Mouse (Mus musculus) spleen, postnatal 14 days (tissue): ENCODE measurements around the gene Col23a1.

Experiments used
- DNase-seq, 2 experiments: peaks; one replicate each; pipeline ENCODE4 v3.0.0; 2021 to 2022; ENCODE audit warnings: low spot score in 2 of 2

The Col23a1 gene

DNA sequence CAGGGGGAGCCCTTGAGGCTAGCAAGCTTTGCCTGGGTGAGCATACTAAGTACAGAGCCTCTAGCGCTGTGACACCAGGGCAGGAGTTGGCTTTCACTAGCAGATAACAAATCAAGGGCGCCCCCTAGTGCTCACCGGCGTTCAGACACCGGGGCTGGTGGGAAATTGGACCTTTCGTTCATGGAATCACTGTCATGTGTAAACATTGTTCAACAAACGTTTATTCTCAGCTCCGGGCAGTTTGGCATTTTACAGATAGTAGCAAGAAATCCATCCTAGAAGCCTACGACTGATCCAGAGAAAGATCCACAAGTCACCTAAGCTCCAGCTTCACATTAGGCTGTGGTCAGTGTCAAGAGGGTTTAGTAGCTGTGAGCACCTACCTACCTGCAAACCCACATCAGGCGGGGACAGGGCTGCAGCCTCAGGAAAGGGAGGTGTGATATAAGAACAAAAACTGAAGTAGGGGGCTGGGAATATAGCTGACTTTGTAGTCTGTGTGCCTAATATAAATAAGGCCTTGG lies 250.1 kb downstream of the Col23a1 start:
- DNase-seq: peak; percentile 82 to 94

DNA sequence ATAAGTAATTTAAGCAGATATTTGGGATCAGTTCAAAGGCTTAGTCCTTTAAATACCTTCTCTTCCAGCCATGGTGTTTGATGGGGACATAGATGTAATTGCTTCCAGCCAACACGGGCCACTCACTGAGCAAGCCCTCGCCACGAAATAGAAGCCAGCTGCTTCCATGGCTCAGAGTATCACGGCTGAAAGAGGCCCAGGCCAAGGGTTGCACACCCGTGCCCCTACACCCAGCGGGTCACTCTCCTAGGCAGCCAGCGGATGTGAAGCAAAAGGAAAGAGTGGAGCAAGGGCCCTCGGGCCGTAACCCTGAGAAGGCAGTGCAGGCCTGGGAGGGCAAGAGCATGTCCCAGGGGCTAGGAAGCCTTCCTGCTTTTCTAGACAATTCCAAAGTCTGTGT lies 252.7 kb downstream of the Col23a1 start:
- DNase-seq: no peak

DNA sequence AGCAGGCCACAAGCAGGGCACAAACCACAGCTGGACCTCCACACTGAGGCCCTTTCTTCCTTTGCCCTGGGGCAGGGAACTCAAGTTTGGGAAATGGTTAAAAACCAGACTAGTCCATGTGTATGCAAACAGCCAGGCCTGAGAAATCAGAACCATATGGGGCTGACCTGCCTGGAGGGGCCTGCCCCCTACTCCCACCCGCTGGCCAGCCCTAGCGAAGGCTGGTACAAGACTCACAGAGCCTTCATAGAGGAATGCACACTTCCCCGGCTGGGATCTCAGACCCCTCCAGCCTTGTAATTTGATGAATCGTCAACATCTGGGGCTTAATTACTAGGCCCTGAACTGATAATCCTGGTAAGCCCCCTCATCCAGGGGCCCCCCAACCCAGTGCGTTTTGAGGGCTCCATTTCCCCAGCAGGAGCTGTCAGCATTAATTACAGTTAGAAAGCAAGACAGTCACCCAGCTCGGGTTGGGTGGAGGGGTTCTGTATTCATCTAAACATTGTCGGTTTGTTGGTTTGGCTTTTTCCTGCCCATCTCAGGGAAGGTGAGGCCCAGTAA lies 253.8 kb downstream of the Col23a1 start:
- no peak for DNase-seq

DNA sequence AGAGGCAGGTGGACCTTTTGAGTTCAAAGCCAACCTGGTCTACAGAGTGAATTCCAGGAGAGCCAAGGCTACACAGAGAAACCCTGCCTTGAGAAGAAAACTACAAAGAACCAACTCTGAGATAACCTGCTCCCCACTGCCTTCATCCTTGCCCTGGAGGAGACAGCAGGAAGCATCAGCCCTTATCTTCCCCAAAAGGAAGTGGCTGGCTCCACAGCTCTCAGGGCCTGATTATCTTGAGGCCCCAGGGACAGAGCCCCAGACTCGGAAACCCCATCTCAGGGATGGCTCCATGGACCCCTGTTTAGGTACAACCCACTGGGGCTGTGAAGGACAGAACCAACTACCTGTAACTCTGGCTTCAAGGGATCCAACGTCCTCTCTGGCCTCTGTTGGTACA lies 254.7 kb downstream of the Col23a1 start:
- DNase-seq: no peak

DNA sequence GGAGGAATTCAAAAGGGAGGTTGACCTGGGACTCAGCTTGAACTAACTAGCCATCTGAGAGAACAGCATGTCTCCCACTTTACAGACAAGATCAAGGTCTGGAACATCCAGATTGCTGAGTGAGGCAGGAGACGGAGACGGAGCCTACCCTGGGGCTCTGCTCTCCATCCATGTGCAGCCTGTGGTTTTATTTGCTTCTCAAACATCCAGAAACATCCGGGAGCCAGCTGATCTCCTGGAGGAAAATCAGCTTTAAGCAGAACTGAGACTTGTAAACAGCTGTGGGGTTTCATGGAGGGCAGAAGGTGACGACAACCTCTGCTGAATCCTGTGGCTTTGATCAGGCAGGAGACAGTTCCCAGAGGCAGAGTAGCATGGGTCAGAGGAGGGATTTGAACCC lies 256.1 kb downstream of the Col23a1 start:
- DNase-seq: no peak

DNA sequence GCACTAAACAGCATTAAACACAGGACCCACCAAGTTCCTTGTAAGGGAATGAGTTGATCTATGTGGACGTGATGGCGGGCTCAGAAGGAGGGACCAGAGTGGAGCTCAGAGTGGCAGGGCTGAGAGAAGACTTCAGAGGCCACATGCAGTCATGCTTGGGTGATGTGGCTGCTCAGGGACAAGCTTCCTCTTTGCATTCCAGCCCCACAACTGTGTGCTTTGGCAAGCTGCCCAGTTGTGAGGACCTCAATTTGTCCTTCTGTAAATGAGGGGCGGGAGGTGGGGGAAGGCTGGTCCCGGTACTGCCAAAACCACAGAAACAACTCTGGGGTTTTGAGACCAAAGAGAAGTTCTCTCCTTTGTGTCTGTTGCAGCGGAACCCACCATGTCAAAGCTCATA lies 261.5 kb downstream of the Col23a1 start:
- DNase-seq: peak in 1 of 2 experiments; percentile 9

DNA sequence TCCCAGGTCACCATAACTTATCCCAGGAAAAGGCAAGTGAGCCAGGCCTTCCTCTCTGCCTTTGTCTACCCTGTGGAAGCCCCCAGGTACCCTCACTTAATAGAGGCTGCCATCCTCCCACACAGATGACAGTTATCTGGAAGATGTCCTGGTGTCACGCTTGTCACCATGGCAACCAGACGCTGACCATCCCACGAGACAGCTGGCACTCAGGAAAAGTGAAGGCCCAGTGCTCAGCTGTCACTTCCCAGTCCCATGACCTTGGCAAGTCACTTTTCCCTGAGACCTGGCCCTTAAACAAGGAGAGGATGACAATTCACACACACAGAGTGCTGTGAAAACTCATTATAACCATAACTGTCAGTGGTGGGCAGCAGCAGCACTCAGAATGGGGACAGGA lies 262.4 kb downstream of the Col23a1 start:
- no peak for DNase-seq

DNA sequence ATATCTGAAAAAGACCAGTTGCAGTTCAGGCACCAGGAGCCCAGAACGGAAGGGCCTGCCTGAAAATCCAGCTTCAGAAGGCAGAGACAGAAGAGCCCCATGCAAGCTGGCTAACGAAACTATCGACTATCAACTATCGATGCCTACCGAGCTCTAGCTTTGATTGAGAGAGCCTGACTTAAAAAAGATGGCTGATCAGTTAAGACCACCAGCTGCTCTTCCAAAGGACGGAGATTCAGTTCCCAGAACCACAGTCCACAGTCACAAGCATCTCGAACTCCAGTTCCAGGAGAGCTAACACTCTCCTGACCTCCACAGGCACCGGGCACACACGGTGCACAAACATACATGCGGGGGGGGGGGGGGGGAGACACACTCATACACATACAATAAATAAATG lies 264.9 kb downstream of the Col23a1 start:
- DNase-seq: no peak

DNA sequence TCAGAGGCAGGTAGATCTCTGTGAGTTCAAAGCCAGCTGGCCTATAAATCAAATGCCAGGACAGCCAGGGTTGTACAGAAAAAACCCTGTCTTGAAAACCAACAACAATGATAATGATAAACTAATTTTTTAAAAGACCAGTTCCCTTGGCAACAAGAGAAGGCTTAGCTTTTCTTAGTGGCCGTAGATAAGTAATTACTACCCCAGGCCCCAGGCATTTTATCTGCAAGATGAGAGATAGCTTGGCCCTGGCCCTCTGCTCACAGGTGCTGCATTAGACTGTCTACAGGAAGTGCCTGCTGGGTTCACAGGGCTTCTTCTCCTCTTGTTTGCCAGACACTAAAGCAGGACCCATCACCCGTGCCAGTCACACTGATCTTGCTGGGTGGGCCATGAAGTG lies 265.3 kb downstream of the Col23a1 start:
- DNase-seq: no peak

DNA sequence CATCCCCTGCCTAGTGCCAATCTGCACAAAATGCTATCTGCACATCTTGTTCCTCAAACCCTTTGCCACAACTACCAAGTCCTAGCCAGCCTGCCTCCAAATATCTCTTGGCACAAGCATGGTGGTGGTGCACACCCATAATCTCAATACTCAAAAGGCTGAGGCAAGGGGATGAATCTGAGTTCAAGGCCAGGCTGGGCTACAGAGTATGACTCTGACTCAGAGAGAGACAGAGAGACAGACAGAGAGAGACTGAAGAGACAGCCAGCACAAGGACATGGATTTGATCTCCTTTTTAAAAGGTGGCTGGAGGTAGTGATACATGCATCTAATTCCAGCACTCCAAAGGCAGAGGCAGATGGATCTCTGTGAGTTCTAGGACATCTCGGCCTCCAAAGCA lies 273.6 kb downstream of the Col23a1 start:
- no peak for DNase-seq

DNA sequence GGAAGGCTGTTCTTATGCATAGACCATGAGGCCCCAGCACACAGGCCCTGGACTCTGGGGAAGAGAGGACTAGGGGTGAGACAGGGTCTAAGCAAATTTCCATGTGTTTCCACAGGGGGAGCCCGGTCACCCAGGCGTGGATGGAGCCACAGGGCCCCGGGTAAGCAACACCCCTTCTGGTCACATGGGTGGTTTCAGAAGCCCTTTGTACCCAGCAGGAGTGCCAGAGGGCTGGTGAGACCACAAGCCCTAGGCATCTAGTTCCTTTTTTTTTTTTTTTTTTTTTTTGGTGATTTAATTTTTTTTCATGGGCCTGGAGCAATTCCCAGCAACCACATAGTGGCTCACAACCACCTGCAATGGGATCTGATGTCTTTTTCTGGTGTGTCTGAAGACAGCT lies 275.3 kb downstream of the Col23a1 start:
- DNase-seq: no peak

DNA sequence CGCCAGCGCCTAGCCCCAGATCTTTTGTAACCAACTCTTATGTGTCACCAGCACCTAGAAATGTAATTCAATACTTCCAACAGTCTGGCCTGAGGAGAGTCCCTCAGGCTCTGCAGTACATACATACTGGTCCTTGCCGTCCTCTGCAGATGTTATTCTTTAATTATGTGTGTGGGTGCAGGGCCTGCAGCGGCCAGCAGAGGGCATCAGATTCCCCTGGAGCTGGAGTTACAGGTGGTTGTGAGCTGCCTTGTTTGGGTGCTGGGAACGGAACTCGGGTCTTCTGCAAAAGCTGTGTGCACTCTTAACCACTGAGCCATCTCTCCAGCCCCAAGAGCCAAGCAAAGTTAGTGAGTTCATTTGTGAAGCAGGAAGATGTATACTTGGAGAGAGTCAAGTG lies 276.2 kb downstream of the Col23a1 start:
- DNase-seq: no peak

DNA sequence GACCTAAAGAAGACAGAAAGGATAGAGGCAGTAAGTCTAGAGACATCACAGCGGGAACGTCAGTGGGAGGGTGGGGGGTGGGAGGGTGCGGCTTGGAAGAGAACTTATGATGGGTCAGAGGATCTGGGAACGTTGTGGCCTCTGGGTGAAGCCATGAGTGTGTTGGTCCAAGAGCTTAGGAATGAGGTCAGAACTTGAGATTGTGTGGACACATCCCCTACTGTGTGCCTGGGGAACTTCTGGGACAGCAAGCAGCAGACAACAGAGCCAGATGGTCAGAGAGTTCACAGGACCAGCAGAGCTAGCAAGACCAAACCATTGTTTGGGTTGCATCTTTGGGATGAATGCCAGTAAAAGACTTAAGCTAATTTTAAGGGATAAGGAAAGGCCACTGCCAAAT lies 279.1 kb downstream of the Col23a1 start:
- no peak for DNase-seq

DNA sequence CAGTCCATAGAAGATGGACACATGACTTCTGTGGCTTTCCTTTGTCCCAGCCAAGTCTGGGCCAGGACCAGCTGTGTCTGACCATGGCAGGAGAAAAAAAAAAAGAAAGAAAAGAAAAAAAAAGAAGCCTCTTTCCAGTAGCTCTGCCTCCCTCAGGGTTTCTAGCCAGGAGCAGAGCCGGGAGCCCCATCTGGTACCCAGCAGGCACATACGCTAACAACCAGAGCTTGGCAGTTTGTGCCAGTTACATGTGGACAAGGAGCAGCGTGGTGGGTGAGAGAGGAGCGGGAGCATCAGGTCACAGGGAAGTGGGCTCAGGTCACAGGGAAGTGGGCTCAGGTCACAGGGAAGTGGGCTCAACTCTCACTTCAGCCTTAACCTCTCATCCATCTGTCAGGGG lies 286.7 kb downstream of the Col23a1 start:
- no peak for DNase-seq

DNA sequence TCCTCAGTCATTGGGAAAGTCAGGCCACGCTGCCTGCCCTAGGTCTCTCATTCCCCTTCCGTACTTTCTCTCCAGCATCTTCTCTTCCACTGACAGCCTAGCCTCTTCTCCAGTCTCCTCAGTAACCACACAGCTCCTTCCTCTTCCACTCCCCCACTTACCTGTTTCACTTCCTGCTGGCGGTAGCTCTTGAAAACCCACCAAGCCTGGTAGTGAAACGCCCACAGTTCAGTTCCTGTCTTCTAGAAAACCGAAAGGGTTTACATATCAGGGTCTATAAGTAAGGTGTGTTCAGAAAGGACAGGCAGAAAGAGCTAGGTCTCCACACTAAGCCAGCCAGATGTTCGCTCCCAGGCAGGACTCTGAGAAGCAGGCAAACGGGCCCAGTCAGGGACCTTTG lies 287.9 kb downstream of the Col23a1 start:
- DNase-seq: peak in 1 of 2 experiments; percentile 31

DNA sequence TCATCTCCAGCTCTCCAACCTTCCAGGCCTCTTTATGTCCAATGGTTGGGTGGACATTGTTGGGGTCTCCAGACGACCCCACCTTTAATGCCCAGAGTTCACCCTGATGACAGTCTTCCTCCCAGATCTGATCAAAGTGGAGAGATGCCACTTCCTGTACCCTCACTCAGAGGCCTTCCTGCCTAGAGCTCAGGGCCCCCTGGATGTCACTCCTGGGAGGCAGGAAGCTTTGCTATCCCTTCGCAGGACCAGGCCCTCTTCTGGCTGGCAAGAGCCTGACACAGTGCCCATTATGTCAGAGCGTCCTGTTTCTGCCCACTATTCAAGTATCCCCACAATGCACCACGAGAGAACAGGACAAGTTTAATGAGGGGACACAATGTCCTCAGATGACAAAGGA lies 289.3 kb downstream of the Col23a1 start:
- no peak for DNase-seq

DNA sequence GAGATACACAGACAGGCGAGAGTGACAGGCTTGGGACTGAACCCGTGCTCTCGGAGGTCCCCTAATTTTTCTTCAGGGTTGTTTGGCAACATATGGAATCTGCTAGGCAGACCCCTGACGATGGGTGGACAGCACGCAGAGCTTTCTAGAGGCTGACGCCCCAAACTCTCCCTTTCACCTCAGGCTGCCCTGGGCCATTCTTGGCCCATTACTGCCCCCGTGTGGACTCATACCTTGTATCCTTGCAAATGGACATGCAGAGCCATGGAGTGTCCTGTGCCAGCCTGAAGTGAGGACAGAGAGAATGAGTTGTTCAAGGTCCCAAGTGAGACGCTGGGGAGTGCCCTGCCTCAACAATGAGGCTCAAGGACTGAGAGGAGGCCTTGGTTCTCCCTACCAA lies 293.0 kb downstream of the Col23a1 start:
- DNase-seq: peak; percentile 59 to 80

DNA sequence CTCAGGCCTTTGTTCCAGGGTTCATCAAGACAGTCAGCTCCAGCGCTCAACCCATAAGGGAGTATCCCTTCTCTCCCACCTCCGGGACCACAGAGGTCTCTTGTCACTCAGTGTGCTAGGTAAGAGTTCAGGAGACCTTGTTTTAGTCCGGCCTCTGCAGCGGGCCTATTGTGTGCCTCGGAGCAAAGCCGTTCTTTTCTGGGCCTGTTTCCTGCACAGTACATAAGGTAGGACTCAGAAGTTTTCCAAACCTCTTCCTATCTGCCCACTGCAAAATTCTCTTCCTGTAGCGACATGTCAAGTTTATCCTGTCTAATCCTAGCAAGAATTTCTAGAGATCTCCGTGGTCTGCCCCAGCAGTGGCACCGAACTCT lies 294.3 kb downstream of the Col23a1 start:
- no peak for DNase-seq

DNA sequence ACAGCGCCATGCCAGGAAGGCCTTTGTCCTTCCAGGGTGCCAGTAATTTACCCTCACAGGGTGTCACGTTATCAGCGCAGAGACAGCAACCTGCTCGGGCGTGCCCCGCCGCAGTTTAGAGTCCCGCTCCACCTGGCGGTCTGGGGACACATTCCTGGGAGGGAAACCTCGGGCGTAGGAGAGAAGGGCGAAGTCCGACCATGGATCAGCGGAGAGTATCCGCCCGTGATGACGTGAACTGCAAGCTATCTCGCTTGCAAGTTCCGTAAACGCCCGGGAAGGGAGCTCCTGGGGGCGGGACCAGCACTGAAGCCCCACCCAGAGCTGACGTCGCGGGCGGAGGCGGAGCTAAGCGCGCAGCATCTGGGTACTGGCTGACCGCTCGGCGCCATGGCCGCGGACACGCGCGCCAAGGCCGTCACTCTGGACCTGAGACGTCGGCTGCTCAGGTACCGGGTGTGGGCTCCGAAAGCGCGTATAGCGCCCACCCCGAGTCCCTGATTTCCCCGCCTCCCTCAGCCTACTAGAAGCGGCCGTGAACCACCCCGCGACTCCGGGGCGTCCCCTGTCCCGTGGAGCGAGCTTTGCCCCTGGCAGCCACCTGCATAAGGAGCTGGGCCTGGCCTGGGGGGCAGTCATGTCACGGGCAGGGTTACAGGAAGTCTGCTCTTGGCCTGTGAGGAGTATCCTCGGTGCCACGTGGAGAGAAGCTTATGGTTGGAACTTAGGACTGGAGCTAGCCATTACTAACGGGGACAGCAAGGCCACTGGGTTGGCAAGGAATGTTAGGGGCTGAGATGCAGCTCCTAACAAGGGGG lies 294.9 kb downstream of the Col23a1 start, which contains the start of gene Phykpl:
TSS of gene Phykpl (plus strand) at position 327 of the 818 bp plus-strand sequence.
- DNase-seq: peak; percentile 95 to 97

DNA sequence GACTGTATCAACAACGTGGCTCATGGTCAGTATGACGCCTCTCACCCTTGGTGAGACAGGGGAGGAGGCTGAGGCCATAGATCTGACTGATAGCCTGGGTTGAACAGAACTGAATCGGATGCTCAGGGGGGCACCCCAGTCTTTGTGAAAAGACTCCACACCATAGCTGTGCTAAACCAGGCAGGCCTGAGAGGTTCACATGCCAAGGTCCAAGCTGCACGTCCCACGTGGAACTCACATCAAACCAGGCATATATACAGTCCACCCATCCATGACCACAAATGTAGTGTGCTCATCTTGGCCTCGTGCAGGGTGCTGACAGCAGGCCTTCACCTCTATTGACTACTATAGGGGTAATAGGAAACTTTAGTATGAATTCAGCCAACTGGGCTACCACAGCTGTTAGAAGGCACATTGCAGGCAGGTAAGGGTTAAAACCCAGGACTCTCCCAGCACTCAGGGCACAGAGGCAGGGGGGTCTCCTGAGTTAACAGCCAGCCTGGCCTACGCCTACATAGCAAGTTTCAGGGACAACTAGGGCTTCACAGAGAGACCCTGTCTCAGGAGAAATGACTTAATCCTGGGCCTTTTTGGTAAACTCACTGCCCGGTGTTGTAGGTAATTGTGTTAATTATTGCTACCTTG lies 296.0 kb downstream of the Col23a1 start:
- no peak for DNase-seq

DNA sequence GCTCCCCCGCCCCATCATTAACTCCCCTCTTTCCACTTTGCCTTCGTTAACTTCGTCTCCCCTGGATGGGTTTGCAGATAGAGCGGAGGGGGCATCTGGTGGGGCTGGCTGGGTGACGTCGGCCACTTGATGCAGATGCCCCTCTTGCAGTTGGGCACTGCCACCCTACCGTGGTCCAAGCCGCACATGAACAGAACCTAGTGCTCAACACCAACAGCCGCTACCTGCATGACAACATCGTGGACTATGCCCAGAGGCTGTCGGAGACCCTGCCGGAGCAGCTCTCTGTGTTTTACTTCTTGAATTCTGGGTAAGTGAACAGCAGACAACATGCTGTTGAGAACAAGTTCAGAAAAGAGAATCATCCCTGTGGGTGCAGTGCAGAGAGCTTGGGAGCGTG lies 296.7 kb downstream of the Col23a1 start:
- DNase-seq: no peak

DNA sequence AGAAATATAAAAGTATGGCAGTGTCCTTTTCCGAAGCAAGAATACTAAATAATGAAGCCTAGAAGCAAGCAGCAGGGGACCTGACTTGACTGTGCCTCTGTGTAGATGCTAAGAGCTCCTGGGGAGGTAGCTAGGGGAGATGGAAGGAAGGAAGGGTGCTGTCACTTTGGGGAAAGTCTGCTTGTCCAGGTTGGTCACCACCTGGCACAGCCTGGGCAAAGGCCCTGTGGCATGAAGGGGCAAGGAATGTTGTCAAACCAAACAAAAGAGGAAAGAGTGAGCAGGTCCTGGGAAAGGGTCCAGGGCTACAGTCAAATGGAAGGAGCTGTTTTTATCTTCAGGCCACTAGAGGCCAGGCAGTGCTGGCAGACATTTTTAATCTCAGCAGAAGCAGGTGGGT lies 297.3 kb downstream of the Col23a1 start:
- DNase-seq: no peak

DNA sequence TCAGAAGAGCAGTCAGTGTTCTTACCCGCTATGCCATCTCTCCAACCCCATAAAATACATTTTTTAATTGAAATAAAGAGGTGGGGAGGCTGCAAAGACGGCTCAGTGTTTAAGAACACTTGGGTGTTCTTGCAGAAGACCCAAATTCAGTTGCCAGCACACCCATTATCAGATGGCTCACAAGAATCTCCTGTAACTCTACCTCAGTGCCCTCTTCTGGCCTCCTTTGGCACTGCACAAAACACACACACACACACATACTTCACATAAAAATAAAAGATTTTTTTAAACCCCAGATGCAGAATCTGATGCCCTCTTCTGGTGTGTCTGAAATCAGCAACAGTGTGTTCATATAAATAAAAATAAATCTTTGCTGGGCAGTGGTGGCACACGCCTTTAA lies 299.1 kb downstream of the Col23a1 start:
- DNase-seq: no peak
